Mouse (Mus musculus) adrenal gland, postnatal 25 days (tissue): ENCODE results near the gene Dach1. TPM values are rescaled to one million over a fixed set of nuclear protein-coding genes. Genes with fewer than 3 reads are reported as not detected.

ENCODE experiments used
- DNase-seq: peaks from one replicate; pipeline ENCODE4 v3.0.0; 2021; ENCODE audit warnings: mixed read lengths
- total RNA-seq: library from RNA; stranded (reverse); gene quantifications from 2 replicates; pipeline ENCODE4 v1.2.3, GENCODE M21; 2021

Dach1 gene
- total RNA-seq, 1 experiment from 2014 or later = 6.7 TPM

DNA sequence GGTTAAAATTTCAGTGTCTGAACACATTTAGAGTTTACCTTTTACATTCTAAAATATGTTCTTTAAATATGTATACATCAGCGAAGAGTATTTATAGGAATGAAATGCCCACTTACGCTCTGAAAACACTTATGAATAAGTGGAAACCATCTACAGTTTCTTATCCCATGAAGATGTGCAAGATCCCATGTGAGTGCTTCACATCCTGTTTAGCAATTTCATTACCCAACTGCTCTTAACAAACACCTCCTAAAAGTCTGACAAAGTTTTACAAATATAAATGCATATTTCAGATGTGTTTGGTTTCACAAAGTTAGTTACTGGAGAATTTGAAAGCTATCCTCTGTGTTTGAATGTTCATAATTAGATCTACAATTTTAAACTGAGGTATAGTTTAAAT, 59.6 kb downstream of the Dach1 start:
- no peak for DNase-seq

DNA sequence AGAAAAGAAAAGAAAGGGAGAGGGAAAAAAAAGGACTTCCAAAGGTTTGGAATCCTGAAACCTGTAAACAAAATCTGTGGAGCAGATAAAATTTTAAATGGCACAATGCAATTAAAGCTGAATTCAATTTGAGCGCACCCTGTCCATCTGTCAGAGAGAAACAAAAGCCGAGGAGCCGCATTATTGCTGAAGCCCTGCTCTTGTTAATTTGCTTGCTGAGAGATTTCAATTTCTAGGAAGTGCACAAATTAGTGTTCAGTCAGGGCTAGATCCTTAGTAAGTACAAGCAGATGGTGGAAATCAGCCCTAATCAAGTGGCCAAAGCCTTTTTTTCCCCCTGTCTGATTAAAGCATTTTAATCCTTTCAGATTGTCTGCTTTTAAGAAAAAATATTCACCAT, 60.8 kb downstream of the Dach1 start:
- no peak for DNase-seq

DNA sequence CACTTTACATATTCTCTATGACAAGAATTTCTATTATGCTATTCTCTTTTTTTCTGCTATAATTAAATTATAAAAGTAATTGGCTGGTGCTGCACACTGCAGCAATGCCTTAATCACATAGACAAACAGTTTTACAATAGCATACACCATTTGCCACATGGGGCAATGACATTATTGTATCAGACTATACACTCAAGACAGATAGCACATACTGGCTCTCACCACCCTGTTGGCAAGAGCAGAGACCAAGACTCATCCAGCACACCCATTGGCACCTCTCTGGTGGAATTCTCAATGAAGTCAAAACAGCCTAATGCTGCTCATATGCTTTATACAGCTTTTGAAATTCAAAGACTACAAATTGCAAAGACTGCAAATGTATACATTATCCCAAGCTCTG, 63.4 kb downstream of the Dach1 start:
- no peak for DNase-seq

DNA sequence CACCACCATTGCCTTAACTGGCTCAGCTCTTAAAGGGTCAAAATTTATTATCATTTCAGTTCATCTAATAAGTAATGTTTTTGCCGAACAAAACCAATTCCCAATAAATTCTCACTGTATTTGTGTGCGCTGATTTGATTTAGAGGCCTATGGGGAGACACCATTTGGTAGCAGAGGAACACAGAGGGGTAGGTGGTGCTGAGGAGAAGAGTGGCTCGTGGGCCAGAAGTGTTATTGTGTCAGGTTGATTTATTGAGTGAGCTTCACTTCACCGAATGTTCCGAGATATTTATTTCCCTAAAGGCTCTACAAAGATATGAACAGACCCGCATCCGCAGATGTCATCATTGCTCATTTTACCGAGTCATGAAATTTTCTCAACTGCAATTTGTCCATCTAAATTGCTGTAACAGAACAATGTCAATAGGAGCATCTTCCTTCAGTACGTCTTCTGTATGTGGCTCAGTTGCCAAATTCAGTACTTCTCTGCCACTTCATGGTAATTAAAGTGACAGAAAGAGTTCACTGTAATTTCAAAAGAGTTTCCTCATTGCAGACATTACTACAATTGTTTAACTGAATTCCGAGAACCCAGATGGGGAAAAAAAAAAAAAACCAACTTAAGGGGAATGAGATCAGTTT, 65.1 kb downstream of the Dach1 start:
- no peak for DNase-seq

DNA sequence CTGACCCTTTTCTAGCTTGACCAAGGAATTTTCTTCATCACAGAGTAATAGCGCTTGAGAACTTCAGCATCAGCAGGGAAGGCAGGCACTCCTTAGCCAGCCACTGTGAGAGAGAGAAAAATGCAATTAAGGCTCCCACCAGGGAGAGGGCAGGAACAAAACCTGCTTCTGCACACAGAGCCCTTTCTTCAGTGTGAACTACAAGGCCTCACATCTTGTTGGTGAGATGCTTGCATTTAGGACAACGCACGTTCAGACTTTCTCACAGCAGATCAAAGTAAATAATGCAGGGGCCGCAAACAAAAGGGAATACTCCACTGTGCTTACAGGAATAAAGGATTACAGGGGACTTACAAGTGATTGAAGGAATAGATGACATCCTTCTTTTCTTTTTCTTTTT, 74.3 kb downstream of the Dach1 start:
- DNase-seq = no peak

DNA sequence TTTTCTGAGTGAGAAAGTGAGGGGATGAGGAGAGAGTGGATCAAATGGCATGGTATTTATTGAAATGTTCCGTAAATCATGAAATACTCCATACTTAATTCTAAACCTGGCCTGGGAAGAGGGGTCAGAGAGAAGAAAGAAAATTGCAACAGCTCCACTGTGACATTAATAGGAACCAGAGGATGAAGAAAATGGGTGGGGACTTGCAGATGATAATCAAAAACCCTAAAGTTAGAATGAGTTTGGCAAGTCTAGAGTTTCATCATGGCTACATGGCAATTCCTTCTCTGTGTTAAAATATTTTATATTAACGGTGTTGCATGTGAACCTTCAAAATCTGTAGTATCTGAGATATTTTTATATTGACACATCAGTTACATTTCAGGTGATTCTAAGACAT, 80.3 kb downstream of the Dach1 start:
- no peak for DNase-seq

DNA sequence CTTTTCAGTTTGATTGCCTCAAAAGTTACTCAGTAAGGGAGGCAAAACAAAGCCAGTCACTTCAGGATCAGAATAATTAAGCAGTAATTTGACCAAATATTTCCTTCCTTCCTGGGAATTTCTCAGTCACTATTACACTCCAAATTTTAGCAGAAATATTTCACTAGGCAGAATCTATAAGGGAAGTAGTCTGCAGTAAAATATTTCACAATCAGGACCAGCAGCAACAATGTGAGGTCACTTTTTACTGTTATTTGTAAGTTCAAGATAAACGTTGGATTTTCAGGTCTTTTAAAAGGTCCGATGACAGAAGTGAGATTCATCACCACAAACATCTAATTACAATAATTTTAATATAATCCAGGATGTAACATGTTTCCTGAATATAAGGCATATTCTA, 82.2 kb downstream of the Dach1 start:
- DNase-seq = no peak

DNA sequence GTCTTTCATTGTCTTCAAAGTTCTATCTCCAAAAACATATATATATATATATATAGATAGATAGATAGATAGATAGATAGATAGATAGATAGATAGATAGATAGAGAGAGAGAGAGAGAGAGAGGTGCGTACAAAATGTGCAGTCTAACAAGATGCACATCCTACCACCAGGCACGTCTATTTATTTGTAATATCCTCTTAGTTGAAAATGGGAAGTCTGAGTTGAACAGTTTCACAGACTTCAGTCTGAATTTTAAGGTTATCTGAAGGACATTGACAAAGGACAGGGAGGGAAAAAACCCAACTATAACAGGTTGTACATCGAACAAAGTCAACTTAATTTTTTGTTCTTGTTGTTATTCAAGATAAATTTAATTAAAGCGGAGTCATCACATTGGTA, 82.8 kb downstream of the Dach1 start:
- no peak for DNase-seq

DNA sequence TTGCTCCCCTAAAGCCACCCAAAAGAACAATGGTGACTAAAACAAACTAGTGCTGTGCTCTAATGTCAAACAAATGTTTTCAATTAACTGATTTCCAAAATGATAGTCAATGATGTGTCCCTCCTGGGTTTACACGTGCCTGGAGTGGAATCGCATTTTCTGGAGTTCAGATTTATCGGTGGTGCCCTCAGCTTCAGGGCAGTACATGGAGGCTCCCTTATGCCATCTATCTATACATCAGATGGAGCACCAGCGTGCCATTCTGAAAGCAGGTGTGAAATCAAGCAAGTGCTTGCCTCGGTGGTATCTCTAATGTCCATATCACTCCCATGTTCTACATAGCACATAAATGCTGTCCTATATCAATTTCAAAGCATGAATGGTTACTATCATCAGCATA, 84.4 kb downstream of the Dach1 start:
- DNase-seq = no peak

DNA sequence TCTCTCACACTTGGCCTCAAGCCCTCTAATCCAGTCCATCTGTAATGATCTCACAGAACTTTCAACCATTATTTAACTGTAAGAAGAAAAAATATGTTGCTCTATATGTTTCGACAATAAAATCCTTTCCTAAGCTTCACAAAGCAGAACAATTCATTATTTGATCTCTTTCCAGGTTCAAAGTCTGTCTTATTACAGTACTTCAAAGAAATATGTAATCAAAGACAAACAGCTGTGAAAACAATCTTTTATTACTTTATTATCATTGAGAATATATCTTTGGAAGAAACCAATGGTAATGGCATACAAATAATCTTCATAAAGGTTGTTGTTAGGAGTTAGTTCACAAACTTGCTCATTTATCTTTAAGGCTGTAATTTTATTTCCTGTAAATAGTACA, 84.8 kb downstream of the Dach1 start:
- no peak for DNase-seq

DNA sequence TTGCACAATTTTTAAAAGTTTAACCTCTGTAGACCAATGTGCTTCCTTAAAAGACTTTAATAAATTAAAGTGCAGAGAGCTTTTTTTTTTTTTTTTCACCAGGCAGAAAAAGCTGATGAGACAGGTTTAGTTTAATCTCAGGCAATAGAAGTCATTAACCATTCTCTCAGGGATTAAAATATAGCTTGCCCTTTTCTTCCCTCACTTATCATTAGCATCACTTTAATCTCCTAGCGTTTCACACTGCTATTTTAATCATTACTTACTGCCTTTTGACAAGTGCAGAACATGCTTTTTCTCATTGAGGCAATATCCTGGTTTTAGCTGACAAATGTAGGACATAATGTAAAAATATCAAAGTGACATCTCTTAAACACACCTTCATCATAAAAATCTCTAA, 86.1 kb downstream of the Dach1 start:
- DNase-seq = no peak

DNA sequence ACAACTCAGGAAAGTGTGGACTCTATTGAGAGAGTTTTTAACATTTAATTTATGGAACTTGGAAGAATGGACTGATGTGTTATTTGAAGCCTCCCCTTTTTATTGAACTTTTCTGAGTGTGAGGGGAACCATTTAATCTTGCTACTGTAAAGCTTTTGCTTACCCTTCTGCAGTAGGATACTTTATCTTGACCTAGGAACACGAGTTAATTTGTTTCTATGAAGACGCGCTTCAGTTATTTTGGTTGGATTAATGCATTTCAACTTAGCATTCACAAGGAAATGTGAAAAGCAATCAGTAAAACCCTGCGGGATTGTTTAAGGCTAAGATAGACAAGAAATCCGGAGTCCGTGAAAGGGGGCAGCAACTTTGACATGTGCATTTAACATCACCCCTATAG, 89.6 kb downstream of the Dach1 start:
- DNase-seq = no peak

DNA sequence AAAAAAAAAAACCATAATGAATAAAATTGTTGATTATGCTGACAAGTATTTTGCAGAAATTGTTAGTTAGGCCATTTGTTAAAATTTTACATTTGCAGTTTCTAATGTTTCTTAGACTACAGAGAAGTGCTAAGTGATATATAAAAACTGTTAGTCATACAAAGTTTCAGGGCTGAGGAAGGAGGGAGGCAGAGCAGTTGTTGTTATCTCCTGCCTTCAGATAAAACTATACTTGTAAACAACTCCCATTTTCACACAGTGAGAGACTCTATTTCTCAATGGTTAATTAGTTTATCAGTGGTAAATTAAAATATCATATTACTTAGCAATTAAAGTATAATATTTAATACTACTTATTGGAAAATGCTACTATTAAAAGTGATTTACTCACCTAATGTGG, 91.6 kb downstream of the Dach1 start:
- no peak for DNase-seq

DNA sequence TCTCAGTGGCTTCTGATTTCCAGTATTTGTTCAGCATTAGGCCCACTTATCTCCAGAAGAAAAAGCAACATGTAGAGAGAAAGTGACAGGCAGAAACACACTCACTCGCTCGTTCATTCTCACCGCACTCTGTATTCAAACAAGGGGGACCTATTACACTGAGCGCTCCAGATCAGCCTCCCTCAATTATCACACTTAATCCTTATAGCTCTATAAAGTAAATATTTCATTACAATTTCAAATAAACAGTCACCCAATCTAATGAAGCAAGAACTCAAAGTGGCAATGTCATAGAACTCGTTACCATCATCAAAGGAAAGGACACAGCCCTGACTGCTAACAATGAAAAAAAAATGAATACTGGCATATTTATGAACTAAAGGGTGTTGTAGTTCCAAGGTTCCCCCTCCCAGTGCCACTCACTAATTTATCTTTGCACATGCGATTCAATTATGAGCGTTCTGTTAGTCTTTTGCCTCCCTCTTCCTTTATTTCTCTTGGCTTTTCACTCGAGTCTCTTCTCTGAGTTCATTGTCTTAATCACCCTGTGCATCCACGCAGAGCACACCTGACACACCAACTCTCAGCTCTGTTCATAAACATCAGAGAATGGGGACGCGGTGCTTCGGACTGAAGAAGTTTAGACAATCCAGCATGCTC, 96.0 kb downstream of the Dach1 start:
- no peak for DNase-seq

DNA sequence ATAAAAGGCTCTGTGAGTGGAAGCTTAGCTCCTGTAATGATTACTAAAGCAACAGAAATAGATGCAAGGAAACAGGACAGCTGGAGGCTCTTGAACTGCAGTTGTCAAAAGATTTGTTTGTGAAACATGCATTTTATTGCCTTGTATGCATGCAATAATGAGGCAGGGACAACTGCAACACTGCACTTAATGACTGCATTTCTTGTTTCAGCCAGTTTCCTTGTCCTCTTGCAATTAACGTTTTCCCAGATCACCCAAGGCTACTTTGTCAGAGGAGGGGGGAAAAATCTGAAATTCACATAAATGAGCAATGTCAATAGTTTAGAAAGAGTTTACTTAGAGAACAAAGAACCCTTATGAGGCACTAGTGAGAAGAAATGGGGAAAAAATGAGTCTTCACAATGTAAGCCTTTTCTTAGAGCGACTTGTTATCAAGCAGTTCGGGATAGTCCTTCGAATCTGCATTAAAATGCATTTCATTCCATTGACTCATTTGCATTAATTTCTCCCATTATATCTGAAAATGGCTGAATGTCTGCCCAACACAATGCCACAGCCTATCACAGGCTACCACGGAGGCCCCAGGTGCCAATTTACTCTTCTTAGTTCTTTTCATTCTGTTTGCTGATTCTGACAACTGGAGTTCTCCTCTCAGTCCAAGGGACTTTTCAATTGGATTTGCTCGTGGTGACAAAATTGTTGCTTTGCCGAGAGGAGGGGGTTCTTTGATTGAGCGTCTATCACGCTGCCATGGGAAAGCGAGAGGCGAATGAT, 96.7 kb downstream of the Dach1 start:
- DNase-seq = no peak

DNA sequence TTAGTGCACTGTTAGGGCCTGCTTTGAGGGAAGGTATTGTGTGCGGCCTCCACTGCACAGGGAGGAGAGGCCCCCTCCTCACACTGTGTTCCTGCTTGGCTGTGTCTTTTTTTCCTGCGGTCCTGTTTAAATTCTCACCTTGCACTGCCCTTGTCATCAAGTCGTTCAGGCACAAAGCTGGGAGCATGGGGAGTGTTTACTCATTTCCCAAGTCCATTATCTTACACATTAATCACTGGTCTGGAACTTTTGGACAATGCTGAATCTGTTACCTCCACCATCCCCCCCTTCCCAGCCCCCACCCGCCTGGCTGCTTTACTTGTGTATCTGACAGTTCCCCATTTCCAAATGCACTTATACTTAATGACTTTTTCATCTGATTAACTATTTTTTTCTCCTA, 97.7 kb downstream of the Dach1 start:
- no peak for DNase-seq

DNA sequence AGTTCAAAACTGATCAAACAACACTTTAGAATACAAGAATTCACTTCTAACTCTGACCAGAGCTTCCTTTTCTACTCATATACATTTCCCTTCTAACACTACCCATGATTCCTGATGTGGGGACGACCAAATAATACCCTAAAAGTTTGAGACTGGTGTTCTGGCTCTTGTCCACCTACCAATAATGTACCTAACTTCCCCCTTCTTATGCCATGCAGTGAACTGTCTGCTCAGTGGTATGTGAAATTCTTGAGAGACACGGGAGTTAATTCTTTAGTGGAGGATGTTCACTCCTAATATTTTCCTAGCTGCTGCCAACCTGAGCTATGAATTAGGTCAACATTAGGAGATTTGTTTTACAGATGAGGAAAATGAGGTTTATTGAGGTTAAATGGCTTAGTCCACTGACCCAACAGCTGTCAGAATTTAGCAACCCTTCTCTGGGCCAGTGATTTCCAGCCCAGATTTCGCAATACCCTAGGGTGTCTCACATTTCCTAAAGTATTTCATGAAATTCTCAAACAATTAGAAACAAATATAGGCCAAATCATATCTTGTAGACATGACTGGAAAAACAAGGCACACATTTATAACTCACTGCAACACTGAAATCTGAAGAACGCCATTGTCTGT, 102.2 kb downstream of the Dach1 start:
- no peak for DNase-seq

DNA sequence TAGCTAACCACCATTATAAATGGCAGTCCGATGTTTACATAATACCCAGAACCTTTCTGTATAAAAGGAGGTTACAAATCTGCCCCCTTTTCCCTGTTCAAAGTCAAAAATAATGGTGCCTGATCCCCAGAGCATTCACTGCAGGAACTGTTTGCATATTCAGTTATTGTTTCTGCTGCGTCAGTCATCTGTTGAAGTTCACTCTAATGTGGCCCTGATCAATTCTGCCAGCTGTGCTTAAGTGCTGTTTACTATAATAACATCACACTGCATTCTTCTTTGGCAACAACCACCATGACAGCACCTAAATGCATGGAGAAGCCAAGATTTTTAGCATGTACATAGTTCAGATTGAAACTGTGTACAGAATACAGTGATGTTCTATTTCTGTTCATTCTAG, 105.4 kb downstream of the Dach1 start:
- DNase-seq = no peak

DNA sequence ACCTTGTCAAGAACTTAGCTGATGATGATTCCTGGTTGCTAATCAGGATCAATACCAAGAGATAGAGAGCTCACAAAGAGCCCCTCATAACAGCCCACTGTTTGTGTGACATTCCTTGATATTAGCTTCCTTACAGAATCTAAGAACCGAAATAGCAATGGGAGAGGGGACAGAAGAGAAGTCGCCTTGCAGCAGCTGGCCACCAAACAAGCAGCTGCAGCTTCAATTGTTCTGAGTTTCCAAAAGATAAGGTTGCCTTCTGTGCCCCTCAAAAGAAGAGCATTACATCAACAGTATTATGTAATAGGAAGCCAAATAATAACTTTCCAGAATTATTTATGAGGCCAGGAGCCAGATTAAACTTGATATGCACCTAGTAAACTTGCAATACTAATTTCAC, 120.2 kb downstream of the Dach1 start:
- DNase-seq = no peak

DNA sequence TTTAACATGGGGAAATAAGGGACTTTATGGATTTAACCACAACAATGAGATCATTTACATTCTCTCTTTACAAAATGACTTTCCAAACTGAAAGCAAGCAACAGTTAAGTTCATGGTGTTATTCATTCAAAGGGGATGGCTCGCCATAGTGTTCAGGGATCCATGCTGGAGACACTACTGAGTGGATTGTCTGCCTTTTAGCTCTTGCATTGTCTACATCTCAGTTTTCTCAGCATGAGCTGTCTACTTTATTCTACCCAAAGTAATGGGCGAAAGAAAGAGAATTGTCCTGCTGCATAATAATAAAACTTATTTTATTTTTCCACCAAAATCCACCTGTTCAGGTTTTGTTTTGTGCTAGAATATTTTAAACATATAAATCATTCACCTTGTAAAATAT, 121.2 kb downstream of the Dach1 start:
- no peak for DNase-seq

DNA sequence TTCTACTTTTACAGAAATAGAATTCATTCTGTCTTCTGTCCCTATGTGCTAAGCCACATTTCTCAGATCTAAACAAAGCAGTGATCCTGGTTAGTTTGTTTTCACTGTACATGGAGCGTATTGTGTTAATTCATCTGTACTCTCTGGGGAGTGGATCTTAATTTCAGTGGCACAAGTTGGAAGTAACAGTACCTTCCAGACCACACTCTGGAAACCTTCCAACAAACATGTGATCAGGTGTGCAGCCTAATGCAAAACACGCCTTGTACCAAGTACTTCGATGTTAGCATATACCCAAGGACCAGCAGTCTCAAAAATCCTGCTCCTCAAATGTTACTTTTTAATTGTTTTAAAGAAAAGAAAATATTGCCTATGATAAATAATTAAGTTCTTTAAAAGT, 121.9 kb downstream of the Dach1 start:
- no peak for DNase-seq

DNA sequence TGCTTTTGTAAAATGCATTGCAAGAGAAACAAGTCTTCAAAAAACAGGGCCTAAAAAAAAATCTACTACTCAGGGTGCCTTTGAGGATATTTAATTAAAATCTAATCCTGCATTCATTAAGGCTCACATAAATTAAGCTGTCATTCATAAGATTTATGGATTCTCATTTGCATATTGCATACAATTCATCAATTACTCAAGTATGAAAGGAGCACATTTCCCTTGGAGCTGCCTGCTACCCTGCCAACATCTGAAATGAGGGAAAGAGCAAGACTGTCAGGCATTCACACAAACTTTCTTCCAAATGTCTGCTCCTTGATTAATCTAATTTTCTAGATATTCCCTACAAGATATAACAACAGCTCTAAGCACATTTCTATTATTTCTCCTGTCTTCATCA, 122.6 kb downstream of the Dach1 start:
- no peak for DNase-seq

DNA sequence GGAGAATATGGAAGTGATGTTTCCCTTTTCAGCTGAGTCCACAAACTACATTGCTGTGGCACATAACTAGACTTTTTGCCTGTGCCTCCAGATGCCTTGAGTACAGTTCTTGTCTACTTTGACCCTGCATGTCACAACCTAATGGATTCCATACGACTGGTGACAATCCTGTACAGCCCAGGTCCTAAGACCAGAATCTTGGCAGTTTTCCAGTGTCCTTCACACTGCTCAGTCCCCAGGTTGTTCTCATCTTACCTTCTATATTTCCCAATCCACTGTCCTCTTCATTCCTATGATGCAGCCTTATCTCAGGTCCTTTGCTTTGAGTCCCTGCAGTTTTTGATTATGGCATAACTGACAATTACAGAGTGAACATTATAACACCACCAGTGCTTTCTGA, 131.0 kb downstream of the Dach1 start:
- DNase-seq = no peak
